Mouse (Mus musculus): Measurements from ENCODE around the gene Smco2. TPM values are rescaled to one million over a fixed set of nuclear protein-coding genes. Genes with fewer than 3 reads are reported as not detected.

The Smco2 gene
- polyA plus RNA-seq, 1 experiment from 2014 or later: not detected

DNA sequence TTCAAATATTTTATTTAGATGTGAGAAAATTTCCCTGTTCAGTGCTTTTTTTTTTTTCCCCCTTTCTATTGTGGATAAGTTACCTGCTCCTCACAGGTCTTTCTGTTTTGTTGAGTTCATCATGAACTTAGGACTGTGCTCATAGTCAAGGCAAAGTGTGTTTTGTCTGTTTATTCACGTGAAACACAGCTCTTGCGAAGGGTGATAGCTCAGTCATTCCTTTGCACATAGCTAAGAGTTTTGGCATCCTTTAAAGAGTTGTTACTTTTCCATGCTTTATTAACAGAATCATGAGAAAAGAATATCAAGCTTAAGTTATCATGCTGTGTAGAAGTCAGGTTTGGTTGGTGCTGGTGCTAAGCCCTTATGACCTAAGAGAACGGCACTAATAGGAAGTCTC, 54.8 kb downstream of the Smco2 start:
- H3K9ac ChIP-seq (replicated peaks): no peak overlapping the region
- 87% methylated on average over 3 of the region's 3 CpGs for WGBS
- no peaks in the 10 kb centered on the region for H3K36me3 ChIP-seq

DNA sequence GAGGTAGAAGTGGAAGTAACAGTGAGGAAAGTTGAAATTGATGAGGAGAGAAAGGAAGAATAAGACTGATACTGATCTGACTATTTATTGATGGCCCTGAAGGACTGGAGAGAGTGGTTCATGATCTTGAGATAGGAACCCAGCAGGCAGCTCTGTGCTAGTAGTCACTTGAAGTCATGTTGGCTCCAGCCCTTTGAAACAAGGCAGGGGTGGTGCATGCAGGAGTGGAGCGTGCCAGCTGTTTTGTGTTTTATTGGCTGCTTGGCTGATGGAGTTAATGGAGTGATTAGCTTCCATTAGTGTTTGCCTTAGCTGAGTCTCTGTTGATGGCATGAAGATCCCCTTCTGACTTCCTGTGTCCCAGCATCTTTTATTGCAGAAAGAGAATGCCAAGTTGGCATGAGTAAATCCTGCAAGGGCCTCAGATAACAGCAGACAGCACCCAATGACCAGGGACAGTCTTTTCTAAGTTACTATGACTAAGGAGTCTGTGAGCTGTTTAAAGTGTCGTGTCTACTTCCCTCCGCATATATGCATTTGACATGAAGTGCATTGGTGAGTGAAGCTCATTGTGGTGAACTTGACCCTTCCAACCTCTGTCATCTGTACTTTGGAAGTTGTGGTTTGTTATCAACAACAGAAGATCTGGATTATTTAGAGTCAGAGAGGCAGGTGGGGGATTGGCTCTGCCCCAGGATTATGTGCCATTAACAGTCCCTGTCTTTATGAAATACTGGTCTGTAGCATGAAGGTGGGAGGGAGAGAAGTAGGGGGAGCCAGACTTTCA, 56.3 kb downstream of the Smco2 start:
- ATAC-seq (ENCODE audit: low FRiP score): no peak
- Histone ChIP-seq H3K4me3 (replicated peaks) (no peak overlapping the region), H3K9ac (replicated peaks) (no peak overlapping the region), H3K27me3 (replicated peaks) (no peaks in the 10 kb centered on the region), H3K9me3 (replicated peaks) (no peaks in the 10 kb centered on the region), H3K4me2 (no peak overlapping the region), H3K27ac (replicated peaks) (no peak overlapping the region), H3K36me3 (no peaks in the 10 kb centered on the region), H3K4me1 (no peaks in the 10 kb centered on the region)
- WGBS: 77% methylated on average over 3 of the region's 3 CpGs

More for the DNA sequence above, 54.8 kb downstream of the Smco2 start:
- H3K27me3 ChIP-seq (replicated peaks): no peaks in the 10 kb centered on the region
- no peak overlapping the region for H3K4me2 ChIP-seq
- no peak overlapping the region for H3K27ac ChIP-seq (replicated peaks)
- no peak for ATAC-seq (ENCODE audit: low FRiP score)
- H3K4me3 ChIP-seq (replicated peaks): no peak overlapping the region
- H3K4me1 ChIP-seq: no peaks in the 10 kb centered on the region
- no peaks in the 10 kb centered on the region for H3K9me3 ChIP-seq (replicated peaks)

DNA sequence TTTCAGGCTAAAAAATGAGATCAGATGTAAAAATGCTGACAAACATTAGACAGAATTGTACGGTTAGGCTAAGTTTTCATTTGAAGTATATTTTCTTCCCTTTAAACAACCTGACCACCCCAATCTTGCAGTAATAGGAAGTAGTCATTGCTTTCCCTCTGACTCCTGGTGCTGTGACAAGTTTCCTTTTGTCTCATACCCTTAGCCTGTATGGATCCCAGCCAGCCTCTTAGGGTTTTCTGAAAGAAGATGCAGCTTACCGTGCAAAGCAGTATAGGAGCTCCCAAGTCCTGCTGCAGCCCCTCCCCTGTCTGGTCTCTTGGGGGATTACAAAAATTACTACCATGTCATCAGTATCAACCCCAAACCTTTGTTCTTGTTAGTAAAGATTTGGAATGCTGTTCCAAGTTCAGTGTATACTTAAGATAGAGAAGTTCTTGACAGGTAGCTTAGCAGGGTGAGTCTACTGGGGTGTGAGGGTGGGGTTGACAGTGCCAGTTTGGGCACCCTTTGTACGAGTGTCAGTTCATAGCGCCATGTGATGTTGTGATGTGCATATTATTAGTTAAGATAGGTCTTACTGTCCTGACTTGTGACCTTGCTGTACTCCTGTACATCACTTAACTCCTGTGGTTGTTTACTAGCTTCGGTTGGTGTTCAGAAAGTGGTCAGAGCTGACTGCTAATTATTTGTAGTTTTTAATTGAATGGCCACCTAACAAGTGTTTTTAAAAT, 57.3 kb downstream of the Smco2 start:
- 82% methylated on average over 5 of the region's 5 CpGs for WGBS
- ATAC-seq (ENCODE audit: low FRiP score): no peak
- Histone ChIP-seq H3K4me2 (no peak overlapping the region), H3K27ac (replicated peaks) (no peak overlapping the region), H3K4me3 (replicated peaks) (no peak overlapping the region), H3K27me3 (replicated peaks) (no peaks in the 10 kb centered on the region), H3K9me3 (replicated peaks) (no peaks in the 10 kb centered on the region), H3K36me3 (no peaks in the 10 kb centered on the region), H3K4me1 (no peaks in the 10 kb centered on the region), H3K9ac (replicated peaks) (no peak overlapping the region)

- no peak overlapping the region for H3K4me3 ChIP-seq (replicated peaks)
- H3K9ac ChIP-seq (replicated peaks): no peak overlapping the region
- H3K27me3 ChIP-seq (replicated peaks): no peaks in the 10 kb centered on the region
- no peaks in the 10 kb centered on the region for H3K4me1 ChIP-seq
- no peaks in the 10 kb centered on the region for H3K36me3 ChIP-seq
- 95% methylated on average over 1 of the region's 1 CpGs for WGBS
- H3K9me3 ChIP-seq (replicated peaks): no peaks in the 10 kb centered on the region
- no peak for ATAC-seq (ENCODE audit: low FRiP score)
- no peak overlapping the region for H3K4me2 ChIP-seq
- no peak overlapping the region for H3K27ac ChIP-seq (replicated peaks)
These were observed 57.9 kb downstream of the Smco2 start for GRCm38 (mm10) chr6:146907795-146908190.

- no peak for ATAC-seq (ENCODE audit: low FRiP score)
- Histone ChIP-seq H3K9me3 (replicated peaks) (no peaks in the 10 kb centered on the region), H3K9ac (replicated peaks) (no peak overlapping the region), H3K27ac (replicated peaks) (no peak overlapping the region), H3K27me3 (replicated peaks) (no peaks in the 10 kb centered on the region), H3K36me3 (no peaks in the 10 kb centered on the region), H3K4me3 (replicated peaks) (no peak overlapping the region), H3K4me1 (no peaks in the 10 kb centered on the region; the same call in 1 of the 2 replicates), H3K4me2 (no peak overlapping the region)
- 69% methylated on average over 2 of the region's 2 CpGs for WGBS
These were observed 58.9 kb downstream of the Smco2 start for GRCm38 (mm10) chr6:146908801-146909200.

DNA sequence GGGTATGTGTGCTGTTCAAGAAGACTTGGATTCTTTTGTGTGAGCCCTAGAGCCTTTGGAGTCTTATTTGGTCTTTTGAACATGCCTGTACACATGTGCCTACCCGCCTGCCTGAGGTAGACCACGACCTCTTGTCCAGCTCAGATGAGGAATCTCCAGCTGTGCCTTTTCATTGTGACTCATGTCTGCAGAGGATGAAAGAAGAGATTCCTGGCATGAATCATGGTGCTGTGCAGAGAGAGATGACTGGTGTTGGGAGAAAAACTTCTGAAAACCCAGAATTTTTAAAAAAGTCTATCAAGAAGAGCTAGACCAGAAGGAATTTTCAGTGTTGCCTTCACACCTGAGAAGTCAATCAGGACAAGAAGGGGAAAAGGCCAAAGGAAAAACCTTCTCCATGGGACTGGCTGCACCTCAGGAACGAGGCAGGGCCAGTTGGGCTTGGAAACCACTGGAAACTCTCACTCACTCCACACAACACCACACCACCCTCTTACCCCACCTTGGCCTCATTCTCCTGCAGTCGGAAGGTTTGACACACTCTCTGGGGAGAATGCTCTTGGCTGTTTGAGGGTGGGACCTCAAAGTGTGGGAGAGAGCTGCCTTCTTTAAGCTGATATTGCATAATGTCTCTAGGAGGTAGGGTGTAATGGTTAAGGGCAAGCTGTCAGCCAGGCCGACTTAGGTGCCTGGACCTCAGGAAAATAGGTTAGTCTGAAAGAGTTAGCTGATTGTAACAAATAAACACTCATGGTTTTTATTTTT, 60.0 kb downstream of the Smco2 start:
- no peak for ATAC-seq (ENCODE audit: low FRiP score)
- WGBS: 78% methylated on average over 5 of the region's 5 CpGs
- no peaks in the 10 kb centered on the region for H3K36me3 ChIP-seq

DNA sequence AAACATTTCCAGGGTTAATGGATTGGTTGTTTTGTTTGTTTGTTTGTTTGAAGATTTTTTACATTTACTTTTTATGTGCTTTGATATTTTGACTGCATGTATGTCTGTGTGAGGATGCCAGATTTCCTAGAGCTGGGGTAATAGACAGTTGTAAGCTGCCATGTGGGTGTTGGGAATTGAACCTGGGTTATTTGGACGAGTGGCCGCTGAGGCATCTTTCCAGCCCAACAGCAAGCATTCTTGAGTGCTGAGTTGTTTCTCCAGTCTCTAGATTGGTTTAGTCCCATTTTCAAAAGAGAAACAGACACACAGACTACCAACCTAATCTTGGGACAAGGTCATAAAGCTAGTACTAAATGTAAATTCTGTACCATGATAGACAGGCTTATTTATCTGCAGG, 60.9 kb downstream of the Smco2 start:
- H3K36me3 ChIP-seq: no peaks in the 10 kb centered on the region
- ATAC-seq (ENCODE audit: low FRiP score): no peak
- no peaks in the 10 kb centered on the region for H3K9me3 ChIP-seq (replicated peaks)
- 87% methylated on average over 2 of the region's 2 CpGs for WGBS
- no peaks in the 10 kb centered on the region; the same call in 1 of the 2 replicates for H3K4me1 ChIP-seq
- no peak overlapping the region for H3K27ac ChIP-seq (replicated peaks)
- H3K4me3 ChIP-seq (replicated peaks): no peak overlapping the region
- no peak overlapping the region for H3K4me2 ChIP-seq
- no peak overlapping the region for H3K9ac ChIP-seq (replicated peaks)
- no peaks in the 10 kb centered on the region for H3K27me3 ChIP-seq (replicated peaks)

More for the DNA sequence above, 60.0 kb downstream of the Smco2 start:
- no peaks in the 10 kb centered on the region for H3K9me3 ChIP-seq (replicated peaks)
- no peaks in the 10 kb centered on the region for H3K27me3 ChIP-seq (replicated peaks)
- no peak overlapping the region for H3K27ac ChIP-seq (replicated peaks)
- H3K9ac ChIP-seq (replicated peaks): no peak overlapping the region
- no peak overlapping the region for H3K4me2 ChIP-seq
- H3K4me1 ChIP-seq: no peaks in the 10 kb centered on the region; the same call in 1 of the 2 replicates
- H3K4me3 ChIP-seq (replicated peaks): no peak overlapping the region

- WGBS: 9% methylated on average over 3 of the region's 3 CpGs
- no peaks in the 10 kb centered on the region; the same call in 1 of the 2 replicates for H3K4me1 ChIP-seq
- no peak for ATAC-seq (ENCODE audit: low FRiP score)
These were observed 63.1 kb downstream of the Smco2 start for GRCm38 (mm10) chr6:146912835-146913488.

DNA sequence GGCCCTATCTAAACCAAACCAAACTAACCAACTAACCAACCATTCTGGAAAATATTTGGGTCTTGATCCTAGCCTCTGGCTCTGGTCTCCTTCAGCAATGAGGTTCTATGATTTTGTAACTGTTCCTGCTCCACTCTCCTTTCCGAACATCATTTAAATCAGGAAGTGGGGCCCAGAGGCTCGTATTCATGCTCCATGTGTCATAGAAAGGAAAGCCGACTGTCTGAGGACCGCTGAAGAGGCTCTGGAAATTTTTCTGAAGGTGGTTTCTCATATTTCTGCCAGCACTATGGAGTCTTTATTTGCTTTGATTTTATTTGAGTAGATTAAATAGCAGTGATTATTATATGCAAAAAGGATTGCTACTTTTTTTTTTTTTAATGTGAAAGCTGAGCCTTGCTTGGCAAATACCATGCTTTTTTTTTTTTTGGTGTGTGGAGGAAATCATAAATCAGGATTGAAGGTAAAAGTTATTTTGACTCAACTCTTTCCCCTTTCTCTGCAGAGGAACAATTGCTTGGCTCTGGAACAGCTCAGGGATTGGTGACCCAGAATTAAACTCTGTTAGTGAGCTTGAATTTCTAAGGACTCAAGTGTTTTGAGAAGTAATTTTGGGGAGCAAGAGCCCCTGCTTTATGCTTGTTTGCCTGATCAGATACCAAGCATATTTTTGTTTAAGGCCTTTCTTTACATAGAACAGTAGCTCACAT, 63.7 kb downstream of the Smco2 start:
- ATAC-seq (ENCODE audit: low FRiP score): no peak
- H3K9me3 ChIP-seq (replicated peaks): no peaks in the 10 kb centered on the region
- no peak overlapping the region for H3K27ac ChIP-seq (replicated peaks)
- no peaks in the 10 kb centered on the region for H3K27me3 ChIP-seq (replicated peaks)
- H3K4me3 ChIP-seq (replicated peaks): no peak overlapping the region
- no peaks in the 10 kb centered on the region; the same call in 1 of the 2 replicates for H3K4me1 ChIP-seq
- 62% methylated on average over 4 of the region's 4 CpGs for WGBS
- no peaks in the 10 kb centered on the region for H3K36me3 ChIP-seq
- no peak overlapping the region for H3K9ac ChIP-seq (replicated peaks)
- H3K4me2 ChIP-seq: no peak overlapping the region

More at GRCm38 (mm10) chr6:146912835-146913488, 63.1 kb downstream of the Smco2 start:
- Histone ChIP-seq H3K27ac (replicated peaks) (no peak overlapping the region), H3K9ac (replicated peaks) (no peak overlapping the region), H3K9me3 (replicated peaks) (no peaks in the 10 kb centered on the region), H3K27me3 (replicated peaks) (no peaks in the 10 kb centered on the region), H3K4me2 (no peak overlapping the region), H3K4me3 (replicated peaks) (no peak overlapping the region), H3K36me3 (no peaks in the 10 kb centered on the region)

GRCm38 (mm10) chr6:146915808-146916207, 65.9 kb downstream of the Smco2 start:
- Histone ChIP-seq H3K9ac (replicated peaks) (no peak overlapping the region), H3K9me3 (replicated peaks) (no peaks in the 10 kb centered on the region), H3K4me1 (no peaks in the 10 kb centered on the region; the same call in 1 of the 2 replicates), H3K4me3 (replicated peaks) (no peak overlapping the region), H3K27me3 (replicated peaks) (no peaks in the 10 kb centered on the region), H3K4me2 (no peak overlapping the region), H3K27ac (replicated peaks) (no peak overlapping the region), H3K36me3 (no peaks in the 10 kb centered on the region)
- 82% methylated on average over 1 of the region's 1 CpGs for WGBS
- no peak for ATAC-seq (ENCODE audit: low FRiP score)

DNA sequence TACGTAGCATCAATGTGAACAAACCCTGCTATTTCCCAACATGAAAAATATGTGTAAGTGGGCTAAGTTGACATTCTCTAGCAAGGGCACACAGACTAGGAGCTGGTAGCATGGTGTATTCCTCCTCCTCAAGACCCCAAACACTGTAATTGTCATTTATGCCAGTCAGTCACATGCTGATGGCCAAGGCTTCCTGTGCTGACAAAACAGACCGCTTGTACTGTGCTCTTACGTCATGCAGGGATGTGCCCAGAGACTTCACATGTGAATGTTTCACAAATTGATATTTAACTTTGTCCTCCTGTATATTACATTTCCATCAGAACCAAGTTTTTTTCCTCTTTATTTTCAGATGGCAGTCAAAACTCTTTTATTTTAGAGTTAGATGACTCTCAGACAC, 67.5 kb downstream of the Smco2 start:
- no peak overlapping the region for H3K4me3 ChIP-seq (replicated peaks)
- 86% methylated on average over 3 of the region's 3 CpGs for WGBS
- H3K27me3 ChIP-seq (replicated peaks): no peaks in the 10 kb centered on the region
- H3K36me3 ChIP-seq: no peaks in the 10 kb centered on the region
- no peaks in the 10 kb centered on the region; the same call in 1 of the 2 replicates for H3K4me1 ChIP-seq
- H3K9ac ChIP-seq (replicated peaks): no peak overlapping the region
- ATAC-seq (ENCODE audit: low FRiP score): no peak
- no peak overlapping the region for H3K4me2 ChIP-seq
- H3K9me3 ChIP-seq (replicated peaks): no peaks in the 10 kb centered on the region
- no peak overlapping the region for H3K27ac ChIP-seq (replicated peaks)
